Mouse (Mus musculus): ENCODE results near the gene 1700125H20Rik. TPM values are rescaled to one million over a fixed set of nuclear protein-coding genes. Genes with fewer than 3 reads are reported as not detected.

1700125H20Rik gene
- polyA plus RNA-seq, 1 experiment from 2014 or later = 0.55 TPM

Other genes with a start within 250 kb of the 1700125H20Rik start
- 4.5 and 4.7 TPM in 2 replicates for gene Car4, start 212.6 kb upstream of the 1700125H20Rik start, polyA plus RNA-seq (2016; fragmentation: Nextera tagmentation; extraction: Ambion mirVana)
- 9.6 and 11.9 TPM in 2 replicates for gene Usp32, start 30.2 kb upstream of the 1700125H20Rik start, polyA plus RNA-seq (2016; fragmentation: Nextera tagmentation; extraction: Ambion mirVana)
- 55.8 and 56.0 TPM in 2 replicates for gene Appbp2, start 64.7 kb downstream of the 1700125H20Rik start, polyA plus RNA-seq (2016; fragmentation: Nextera tagmentation; extraction: Ambion mirVana)
- 30.9 and 31.8 TPM in 2 replicates for gene Ppm1d, start 140.8 kb downstream of the 1700125H20Rik start, polyA plus RNA-seq (2016; fragmentation: Nextera tagmentation; extraction: Ambion mirVana)
- gene Bcas3, start 182.8 kb downstream of the 1700125H20Rik start, polyA plus RNA-seq (2016; fragmentation: Nextera tagmentation; extraction: Ambion mirVana) = 26.8 and 27.7 TPM in 2 replicates

Data from midbrain, embryonic 12.5 days (tissue).